Mouse (Mus musculus): Measurements from ENCODE around the gene Ppp1r16b.
A peak's percentile ranks its signal among the peaks of the same experiment; 100 is the strongest.

The Ppp1r16b gene

DNA sequence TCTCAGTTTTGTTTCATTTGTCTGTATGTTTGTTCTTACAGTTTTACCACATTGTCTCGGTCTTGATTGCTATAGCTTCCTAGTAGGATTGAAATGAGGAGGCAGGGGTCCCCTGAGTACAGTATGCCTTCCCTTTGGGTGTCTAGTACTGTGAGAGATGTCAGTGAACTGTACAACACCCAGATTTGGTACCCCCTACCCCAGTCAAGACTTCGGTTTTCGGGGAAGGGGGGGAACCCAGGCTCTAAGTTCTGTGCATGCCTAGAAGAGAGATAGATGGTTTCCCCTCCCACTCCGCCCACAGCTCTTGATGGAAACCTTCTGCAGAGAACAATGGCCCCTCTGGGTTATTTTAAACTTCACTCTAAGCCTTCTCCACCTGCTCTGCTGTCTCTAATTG is at the start of gene Ppp1r16b:
Gene Ppp1r16b, plus strand, starts transcription at position 301 of the 400 bp plus-strand sequence.
- DNase-seq = no peak

DNA sequence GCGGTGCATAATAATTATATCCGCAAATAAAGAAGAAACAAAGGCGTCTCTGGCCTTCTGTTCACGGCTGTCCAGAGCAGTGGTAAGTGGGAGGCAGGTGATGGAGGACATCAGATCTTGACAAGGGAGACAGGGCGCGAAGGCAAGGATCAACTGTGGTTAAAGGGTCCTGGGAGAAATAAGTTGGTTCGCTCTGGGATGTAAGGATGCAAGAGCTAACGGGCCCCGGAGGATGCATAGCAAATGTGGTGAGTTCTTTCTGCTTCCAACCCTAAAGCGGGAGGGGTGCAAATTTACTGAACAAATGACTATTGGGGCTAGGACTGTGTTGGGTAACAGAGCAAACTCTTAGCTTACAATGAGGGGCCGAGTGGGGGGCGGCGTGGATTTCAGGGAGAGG is 49.5 kb upstream of the Ppp1r16b start:
- DNase-seq = no peak

DNA sequence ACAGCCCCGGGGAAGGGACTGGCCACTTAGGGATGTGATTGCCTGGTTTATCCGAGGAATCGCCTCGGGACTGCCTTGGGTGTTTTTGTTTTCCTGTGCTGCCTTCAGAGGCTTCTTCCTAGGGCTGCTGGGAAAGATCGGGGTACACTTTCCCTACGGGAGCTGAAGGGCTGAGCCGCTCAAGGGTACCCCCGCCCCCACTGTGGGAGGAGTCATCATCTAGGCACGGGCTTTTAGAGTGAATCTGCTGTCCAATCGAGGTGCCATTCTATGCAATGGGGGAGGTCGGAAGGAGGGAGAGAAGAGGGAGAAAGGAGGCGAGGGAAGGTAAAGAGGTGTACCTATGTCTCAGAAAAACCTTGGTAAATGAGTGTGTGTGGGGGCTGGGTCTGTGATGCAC is 48.9 kb upstream of the Ppp1r16b start:
- DNase-seq = no peak

DNA sequence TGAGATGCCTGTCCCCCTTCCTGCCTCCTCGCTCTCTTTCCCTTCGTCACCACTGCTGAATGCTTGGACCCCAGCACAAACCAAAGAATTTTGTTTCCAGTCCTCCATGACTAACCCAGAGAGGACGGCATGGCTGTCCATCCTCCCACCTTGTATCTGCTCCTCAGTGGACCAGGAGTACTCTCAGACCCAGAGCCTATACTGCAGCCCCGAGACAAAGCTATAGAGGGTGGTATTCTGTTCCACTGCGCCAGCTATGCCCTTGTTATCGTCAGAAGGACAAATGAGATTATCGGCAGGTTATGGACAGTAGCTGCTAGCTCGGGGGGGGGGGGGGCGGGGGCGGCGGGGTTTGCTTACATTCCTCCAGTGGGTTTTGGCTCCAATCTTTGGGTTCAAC is 48.4 kb upstream of the Ppp1r16b start:
- DNase-seq = no peak

DNA sequence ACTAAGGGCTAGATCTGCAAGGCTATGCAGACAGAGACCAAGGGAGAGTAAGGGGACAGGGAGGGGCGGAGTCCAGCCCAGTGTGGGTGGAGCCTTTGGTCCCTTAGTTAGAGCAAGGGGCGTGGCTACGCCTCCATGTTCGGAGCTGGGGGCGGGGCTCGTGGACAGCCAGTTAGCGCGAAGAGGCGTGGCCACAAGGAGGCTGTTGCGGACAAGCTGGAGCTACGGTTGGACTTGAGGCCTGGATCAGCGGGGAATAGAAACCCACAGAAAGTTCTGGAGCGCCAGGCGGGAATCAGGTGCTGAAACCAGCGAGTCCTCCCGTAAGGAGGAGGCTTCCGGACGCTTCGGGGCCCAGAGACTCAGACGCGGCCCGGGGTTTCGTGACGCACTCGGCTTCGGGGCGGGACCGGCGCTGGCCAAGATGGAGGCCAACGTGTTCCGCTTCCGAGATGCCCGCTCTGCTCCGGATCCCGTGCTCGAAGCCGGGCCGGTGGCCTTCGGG is 40.4 kb upstream of the Ppp1r16b start, which contains the start of gene Actr5:
Gene Actr5, plus strand, starts transcription at position 171 of the 505 bp plus-strand sequence.
- DNase-seq = peak; percentile 94

DNA sequence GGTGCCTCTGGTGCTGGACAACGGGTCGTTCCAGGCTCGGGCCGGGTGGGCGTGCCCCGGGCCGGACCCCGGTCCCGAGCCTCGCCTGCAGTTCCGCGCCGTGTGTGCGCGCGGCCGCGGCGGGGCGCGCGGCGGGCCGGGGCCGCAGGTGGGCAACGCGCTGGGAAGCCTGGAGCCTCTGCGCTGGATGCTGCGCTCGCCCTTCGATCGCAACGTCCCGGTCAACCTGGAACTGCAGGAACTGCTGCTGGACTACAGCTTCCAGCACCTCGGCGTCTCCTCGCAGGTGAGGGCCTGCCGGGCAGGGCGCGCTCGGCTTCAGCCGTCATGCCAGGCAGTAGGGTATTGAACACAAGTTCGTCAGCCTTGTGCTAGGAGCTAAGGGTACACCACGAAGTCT is 40.0 kb upstream of the Ppp1r16b start:
- DNase-seq = no peak

DNA sequence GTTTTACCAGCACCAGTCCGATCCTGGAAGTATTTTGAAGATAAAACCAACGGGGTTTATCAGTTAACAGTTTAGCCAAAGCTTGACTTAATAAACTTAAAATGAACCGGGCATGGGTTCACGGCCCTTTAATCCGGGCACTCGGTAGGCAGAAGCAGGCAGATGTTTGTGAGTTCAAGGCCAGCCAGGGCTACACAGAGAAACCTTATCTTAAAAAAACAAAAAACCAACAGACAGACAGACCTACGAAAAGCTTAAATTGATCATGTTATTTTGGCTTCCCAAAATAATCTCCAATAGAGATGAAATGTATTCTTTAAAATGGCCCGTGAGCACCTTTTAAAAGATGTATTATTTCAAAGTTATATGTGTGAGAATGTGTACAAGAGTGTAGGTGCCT is 39.5 kb upstream of the Ppp1r16b start:
- DNase-seq = no peak

DNA sequence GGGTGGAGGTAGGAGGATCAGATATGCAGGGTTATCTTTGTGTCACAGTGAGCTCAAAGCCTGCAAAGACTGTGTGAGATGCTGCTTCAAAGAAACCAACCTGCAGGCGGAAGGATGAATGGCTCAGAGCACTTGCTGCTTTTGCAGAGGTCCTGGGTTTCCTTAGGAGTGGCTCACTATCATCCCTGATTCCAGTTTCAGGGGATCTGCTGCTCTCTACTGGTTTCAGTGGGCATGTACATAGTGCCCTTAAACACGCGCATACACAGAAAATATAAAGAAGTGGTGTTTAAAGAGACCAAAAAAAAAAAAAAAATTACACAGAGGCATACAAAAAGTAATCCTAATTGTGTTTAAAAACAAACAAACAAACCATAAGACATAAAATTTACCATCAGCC is 36.3 kb upstream of the Ppp1r16b start:
- DNase-seq = no peak

DNA sequence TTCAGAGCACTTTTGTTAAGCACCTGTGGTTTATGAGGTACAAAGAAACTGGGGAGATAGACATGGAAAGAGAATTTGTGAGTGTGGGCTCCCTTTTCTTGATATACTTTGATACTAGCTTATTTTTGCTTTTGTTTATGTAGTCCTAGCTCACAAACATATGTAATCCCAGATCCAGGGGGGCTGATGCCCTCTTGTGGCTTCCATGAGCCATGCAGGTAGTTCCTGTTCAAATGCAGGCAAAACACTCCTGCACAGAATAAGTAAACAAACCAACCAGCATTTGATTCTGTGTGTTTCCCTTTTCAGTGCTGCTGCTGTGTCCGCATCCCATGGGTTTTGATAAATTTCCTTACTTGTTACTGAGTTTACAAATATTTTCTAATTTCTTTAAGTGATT is 35.8 kb upstream of the Ppp1r16b start:
- peak in 1 of 2 experiments; percentile 31 for DNase-seq

DNA sequence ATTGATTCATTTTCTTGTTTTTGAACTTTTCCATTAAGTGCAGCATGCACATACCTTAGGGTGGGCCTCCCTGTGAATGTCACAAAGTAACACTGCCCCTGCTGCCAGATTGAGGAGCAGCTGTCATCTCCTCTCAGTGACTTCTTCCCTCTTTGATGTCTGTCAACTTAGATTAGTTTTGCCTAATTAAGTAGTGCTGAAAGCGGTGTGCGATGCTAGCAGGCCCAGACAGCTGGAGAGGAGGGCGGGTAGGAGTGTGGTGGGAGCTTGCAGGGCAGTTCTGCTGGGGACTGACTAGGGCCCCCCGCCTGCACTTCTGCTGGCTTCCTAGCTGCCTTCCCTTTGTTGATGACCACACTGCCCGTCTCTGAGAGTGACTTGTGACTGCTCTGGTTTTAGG is 33.3 kb upstream of the Ppp1r16b start:
- DNase-seq = no peak

DNA sequence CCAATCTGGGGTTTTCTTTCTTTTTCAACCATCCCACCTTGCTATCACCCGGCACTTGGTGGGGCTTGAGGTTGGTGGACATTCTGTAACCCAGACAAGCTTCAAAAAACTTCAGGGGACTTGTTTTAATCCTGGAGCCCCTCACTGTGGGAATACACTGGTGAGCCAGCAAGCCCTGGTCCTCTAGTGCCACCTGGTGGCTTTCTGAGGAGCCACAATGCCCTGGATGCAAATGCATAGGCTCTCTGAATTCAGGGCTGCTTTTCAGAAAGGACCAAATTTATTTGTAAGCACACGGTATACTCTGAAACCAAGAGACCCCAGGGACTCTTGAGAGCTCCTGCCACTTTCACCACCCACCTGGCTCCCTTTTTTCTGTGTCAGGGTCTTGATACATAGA is 23.3 kb upstream of the Ppp1r16b start:
- peak; percentile 47 to 73 for DNase-seq

DNA sequence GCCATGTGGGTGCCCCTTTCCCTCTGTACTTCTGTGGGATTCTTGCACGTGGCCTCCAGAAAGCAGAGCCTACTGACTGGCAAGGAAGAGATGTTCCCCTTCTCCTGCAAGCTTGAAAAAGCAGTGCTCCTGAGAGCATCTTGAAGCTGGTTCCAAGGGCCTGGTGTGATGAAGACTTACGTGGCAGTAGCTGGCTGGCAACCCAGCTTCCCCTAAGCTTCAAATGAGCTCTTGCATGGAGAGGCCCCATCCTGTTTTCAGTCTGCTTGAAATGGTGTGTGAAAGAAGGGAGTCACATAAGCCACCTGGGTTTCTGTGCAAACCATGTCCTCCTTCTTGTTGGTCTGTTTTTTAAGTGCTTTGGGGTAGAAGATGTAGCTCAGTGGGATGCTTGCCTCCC is 22.6 kb upstream of the Ppp1r16b start:
- DNase-seq = no peak

DNA sequence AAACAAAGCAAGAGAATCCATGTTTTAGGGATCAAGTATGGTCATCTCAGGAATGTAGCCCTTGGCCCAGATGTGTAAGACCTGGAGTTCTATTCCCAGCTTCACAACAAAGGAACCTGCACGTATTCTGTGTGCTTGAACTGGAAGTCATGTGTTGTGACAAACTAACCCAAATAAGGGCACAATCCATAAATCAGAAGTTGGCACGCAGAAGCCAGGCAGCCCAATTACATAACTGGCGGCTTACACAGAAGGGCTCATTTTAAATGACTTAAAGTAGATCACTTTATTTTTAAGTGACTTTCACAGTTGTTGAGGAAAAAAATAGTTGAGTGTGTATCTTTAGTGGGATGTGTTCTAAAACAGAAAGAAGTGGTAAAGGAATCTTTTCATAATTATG is 21.4 kb upstream of the Ppp1r16b start:
- DNase-seq = no peak

DNA sequence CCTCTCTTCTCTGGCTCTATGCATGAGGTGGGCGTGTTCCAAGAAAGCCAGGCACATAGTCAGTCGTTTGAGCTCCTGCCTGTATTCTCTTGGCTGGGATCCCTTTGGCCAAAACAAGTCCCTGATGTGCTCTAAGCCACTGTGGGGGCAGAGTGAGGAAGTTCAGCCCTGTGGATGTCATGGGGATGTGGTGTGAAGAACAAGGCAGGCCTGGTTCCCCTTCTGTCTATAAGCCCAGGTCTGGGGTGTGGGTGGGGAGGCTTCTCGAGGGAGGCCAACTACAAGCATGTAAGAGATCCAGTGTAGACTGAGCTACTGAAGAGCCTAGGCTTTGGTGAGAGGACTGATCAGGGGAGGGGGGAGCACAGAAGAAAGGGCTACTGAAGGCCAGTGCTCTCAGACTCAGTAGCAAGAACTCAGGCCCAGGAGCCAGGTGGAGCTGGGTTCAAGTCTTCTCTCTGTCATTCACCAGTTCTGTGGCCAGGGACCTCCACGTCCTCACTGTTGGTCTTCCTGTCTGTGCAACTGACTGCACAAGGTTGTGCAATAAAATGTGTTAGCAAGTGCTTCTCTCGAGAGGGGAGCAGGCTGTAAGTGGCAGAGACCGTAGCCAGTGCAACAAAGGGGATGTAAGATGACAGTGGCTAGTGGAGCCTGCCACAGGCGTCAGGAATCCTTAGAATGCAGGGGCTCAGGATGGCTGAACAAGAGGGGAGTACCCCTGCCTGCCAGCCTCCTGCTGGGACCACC is 13.9 kb upstream of the Ppp1r16b start:
- no peak for DNase-seq

DNA sequence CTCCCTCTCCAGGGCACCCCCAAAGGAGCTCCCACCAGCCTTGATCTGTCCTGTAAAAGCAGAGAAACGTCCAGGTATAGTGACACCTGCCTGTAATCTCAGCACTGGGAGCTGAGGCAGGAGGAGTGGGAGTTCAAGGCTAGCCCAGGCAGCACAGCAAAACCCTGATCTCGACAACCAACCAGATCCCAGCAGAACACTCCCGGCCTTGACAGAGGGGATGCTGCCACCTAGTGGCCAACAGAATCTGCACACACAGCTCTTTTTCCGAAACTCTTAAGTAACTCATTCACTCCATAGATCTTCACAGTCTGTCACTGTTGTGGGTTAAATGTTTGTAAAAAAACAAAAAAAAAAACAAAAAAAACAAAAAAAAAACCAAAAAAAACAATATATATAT is 12.2 kb upstream of the Ppp1r16b start:
- DNase-seq = peak; percentile 64 to 80

DNA sequence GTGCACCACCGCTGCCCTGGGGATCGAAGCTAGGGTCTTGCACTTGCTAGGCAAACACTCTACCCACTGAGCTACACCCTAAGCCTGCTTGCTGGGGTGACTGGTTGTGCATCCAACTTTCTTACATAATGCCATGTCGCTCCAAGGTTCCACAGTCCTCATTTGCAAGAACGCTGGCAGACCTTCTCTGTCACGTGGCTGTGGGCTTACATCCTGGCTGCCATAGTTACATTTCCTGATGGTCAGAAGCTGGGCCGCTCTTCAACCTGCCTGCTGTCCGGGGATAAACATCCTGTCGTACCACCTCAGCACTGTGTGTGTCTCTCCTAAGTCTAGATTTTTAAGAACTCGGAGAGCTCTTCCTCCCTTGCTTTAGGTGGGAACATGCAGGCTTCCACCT is 10.5 kb upstream of the Ppp1r16b start:
- peak; percentile 54 to 75 for DNase-seq

DNA sequence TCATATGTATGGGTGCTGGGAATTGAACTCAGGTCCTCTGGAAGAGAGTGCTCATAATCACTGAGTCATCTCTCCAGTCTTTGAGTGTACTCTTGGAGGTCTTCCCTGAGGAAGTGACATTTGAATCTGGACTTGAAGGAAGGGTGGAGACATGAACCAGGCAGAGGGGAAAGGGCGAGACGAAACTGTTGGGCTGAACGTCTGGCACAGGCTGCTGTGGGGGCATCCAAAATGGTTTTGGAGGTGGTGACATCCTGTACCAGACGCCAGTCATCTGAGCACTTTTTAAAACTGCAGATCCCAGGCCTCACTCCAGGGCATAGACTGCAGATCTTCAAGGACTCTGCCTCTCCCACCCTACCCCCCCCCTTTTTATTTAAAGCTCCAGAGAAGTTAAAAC is 9.4 kb upstream of the Ppp1r16b start:
- no peak for DNase-seq

DNA sequence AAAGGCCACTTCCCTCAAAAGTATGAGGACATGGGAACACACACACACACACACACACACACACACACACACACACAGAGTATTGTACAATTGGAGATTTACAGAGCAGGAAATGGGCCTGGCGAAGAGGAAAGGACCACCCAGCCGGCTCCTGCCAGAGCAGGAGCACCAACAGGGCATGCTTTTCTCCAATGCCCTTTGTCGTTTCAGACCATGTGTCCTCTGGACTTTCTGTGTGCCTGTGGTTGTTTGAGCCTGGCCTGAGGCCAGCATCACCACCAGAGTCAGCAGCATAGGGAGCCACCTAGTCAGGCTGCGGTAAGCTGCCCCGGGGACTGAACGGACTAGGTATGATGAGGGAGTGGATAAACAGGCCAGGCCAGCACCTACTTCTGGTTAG is 6.4 kb upstream of the Ppp1r16b start:
- peak; percentile 61 to 84 for DNase-seq

DNA sequence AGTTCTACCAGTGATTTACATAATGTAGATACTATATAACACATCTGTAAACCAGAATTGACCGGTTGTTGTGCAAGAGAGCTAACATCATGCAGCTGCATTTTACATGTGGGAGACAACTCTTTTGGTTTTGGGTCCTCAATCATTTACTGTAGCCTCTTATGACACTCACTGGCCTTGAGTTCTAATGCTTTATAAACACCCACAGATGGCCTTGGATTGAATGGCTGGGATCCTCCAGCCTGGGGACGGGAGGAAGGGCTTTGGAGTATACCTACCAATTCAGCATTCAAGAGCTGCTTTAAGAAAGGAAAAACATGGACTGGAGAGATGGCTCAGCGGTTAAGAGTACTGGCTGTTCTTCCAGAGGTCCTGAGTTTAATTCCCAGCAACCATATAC is 5.9 kb upstream of the Ppp1r16b start:
- no peak for DNase-seq

DNA sequence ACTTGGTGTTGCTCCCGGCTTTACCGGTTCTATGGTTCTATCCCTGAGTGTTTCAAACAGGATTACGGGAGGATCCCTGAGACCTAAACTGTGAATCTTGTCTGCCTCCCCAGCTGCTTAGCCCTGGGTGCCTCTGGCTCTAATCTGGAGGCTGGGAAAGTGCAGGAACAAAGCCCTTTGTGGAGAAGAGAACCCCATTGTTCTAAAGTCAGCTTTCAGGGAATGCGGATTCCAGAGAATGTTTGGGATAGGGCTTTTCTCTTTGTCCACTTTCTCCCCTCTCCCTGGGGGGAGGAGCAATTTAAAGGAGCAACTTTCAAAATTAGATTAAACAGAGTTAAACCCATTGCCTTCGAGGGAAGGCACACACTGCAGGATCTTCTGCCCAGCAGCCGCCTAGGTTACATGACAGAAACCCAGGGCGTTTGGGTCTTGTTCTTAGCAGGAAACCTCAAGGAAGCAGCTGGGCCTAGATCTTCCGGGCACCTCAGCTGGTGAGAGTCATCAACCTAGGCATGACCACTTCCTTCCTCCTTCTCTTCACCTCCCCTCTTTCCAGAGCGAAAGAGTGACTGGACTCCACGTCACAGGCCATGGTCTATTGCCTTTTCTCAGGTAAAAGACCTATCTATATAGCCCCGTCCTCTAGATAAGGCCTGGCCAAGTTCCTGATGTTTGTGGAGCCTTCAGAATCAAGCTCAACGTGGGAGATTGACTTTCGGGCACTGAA is 1.0 kb downstream of the Ppp1r16b start:
- peak; percentile 41 to 61 for DNase-seq

DNA sequence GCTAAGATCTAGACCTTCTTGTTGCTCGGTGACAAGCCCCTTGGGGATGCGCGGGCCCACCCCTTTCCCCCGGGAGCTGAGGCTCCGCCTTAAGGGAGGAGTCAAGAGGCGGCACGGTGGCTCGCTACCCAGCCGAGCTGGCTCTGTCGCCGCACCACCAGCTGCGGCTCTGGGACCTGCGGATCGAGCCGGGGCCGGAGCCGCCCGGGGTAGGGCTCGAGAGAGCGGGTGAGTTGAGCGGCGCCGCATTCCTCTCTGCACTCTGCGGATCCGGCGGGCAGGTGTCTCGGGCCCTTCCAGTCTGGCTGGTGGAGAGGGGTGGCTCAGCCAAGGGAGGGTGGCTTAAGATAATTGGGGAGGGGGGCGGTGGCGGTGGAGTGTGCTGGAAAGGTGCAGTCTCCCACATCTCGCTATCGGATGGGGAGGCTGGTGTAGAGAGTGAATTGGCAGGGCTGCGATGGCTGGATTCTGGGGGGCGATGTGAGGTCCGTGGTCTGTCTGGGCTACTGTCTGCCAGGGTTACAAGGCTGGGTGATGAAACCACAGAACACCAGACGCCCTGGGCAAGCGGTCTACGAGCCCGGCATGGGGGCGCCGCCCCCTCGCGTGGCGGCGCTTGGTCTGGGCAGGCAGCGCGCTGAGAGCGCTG is 1.9 kb downstream of the Ppp1r16b start:
- DNase-seq = peak; percentile 65 to 77

DNA sequence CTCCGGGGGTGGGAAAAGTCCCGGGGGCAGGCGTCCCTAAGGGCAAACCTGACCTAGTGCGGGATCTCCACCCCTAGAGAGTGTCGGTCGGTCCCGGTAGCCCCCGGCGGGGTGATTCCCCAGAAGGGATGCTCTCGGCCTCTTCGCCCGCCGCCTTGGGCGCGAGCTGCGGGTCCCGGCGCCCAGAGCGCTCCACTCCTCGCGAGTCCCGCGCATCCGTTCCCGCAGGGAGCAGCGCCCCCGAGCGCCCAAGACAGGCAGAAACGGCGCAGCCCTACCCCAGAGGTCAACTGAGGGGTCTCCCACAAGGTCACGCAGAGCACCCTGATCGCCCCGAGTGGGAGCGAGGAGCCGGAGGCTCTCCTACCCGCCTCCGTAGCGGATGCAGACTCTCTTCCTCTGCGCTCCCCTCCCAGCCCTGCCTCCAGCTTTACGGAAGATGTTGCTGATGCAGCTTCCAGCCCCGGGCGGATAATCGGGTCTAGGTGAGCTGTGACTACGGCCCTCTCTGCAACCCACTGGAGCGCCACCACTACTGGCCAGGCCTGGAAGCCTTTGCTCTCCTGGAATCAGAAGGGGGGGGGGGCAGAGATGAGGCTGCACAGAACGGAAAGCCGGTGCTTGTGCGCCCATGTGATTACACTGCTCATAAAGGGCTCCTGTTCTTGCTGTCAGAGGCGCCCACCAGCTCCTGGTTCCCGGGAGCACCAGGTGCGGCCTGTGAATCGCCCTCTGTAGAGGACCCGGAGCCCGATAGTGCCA is 2.7 kb downstream of the Ppp1r16b start:
- peak; percentile 57 to 59 for DNase-seq

DNA sequence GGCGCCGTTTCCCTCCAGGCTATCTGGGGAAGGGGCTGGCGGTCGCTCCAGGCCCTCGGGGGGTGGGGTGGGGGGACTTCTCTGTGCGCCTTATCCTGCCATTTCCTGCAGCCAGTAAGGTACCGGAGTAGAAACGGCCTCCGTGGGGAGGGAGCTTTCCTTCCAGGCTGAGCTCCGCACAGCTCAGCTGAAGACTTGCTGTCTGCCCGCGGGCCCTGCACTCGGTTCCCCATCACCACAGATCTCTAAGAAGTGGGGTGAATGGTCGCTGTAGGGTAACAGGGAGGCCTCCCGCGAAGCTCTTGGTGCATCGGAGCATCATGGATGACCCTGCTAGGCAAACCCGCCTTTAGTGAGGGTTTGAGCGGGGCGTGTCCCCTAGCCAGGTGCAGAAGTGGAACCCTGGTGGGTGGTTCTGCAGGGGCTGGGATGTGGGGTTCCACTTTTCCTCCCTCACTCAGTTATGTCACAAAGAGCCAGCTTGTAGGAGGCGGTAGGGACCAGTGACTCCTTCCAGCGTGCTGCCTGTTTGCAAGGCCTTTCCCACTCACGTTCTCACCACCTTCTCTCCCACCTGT is 3.3 kb downstream of the Ppp1r16b start:
- no peak for DNase-seq
